Mouse (Mus musculus): ENCODE results near the gene Mthfd1l.

- no peak for TF ChIP-seq CTCF (IDR thresholded peaks at IDR 0.05; ENCODE audit: extremely low read depth, insufficient read depth, insufficient read length, insufficient replicate concordance)
- TF ChIP-seq POLR2A (IDR thresholded peaks at IDR 0.05; ENCODE audit: low read depth, low read length) = no peak
Measured at GRCm38 (mm10) chr10:4087563-4087962, 114.6 kb downstream of the Mthfd1l start.
